ENCODE assay signal across 10 mouse cellular contexts in the genomic region with DNA sequence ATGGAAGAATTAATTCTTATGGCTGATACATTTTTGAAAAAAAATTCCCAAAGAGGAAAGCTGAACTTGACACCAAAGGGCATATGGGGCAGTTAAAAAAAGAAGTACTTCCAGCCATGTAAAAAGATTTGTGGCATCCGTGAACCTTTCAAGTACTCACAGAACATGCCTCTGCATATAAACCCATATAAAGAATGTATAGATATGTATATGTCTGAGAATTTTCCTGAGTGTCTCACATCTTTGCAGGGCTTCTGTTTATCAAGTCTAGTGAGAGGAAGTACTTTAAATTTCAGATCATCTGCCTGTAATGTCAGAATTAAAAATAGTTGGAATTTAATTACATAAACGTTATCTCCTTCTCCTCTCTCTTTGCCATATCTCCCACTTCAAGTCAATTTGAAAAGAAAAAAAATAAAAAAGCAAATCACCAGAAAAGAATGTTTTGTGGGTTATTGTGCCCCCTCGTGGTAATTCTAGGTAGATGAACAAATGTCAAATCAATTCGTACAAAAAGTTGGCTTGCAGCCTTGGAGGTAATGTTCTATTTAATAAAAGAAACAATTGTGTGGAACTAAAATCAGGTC.
DNase-seq lines count a peak whose midpoint lies in the region; ATAC-seq and TF ChIP-seq lines count a peak whose summit lies in the region.
"Had no signal": no experiment of that assay in that cellular context is flagged by ENCODE, and none has a peak within 500 bp of the region (broad histone marks: within the 10 kb centered on the region; RNA-seq: fewer than 3 reads in every experiment).

No protein-coding gene starts in this region.

- H3K4me3 ChIP-seq in heart, adult 2 months: no peak overlapping the region
- no peak overlapping the region for H3K4me3 ChIP-seq in midbrain, embryonic 11.5 days (ENCODE audit: low read depth, low read length)
- no peak overlapping the region for H3K4me3 ChIP-seq in midbrain, embryonic 13.5 days (replicated peaks)
- H3K4me3 ChIP-seq in forebrain, embryonic 14.5 days (ENCODE audit: low read depth, low read length): no peak overlapping the region
- H3K4me3 ChIP-seq: heart, embryonic 12.5 days; myocyte had no signal

- 12% methylated on average over 4 of the region's 4 CpGs for WGBS in heart, adult 2 months
- 32% methylated on average over 4 of the region's 4 CpGs for WGBS in midbrain, embryonic 11.5 days
- WGBS in midbrain, embryonic 13.5 days: 13% methylated on average over 4 of the region's 4 CpGs
- 19% methylated on average over 4 of the region's 4 CpGs for WGBS in forebrain, embryonic 14.5 days

- no peak for TF ChIP-seq POLR2A in heart, adult 2 months (IDR thresholded peaks at IDR 0.05; ENCODE audit: insufficient read depth, low read depth, low read length)

- no peaks in the 10 kb centered on the region for H3K4me1 ChIP-seq in heart, adult 2 months (ENCODE audit: control insufficient read depth, insufficient read depth, low read length)
- H3K4me1 ChIP-seq in midbrain, embryonic 11.5 days (ENCODE audit: control insufficient read depth, insufficient read depth, low read length): no peaks in the 10 kb centered on the region
- H3K4me1 ChIP-seq in midbrain, embryonic 13.5 days (replicated peaks): no peaks in the 10 kb centered on the region
- no peaks in the 10 kb centered on the region for H3K4me1 ChIP-seq in forebrain, embryonic 14.5 days (ENCODE audit: control insufficient read depth, insufficient read depth, low read length)
- H3K4me1 ChIP-seq: heart, embryonic 12.5 days had no signal

- TF ChIP-seq EP300 in heart, adult 2 months (IDR thresholded peaks at IDR 0.05; ENCODE audit: insufficient read depth, low read depth, low read length): no peak

- no peak for DNase-seq in heart, adult 2 months
- DNase-seq in heart, adult 8-10 months (ENCODE audit: low spot score): no peak
- DNase-seq in midbrain, embryonic 11.5 days (ENCODE audit: low spot score, missing footprints): peak; percentile 85
- DNase-seq in forebrain, embryonic 14.5 days (ENCODE audit: low spot score): peak; percentile 87
- peak; percentile 8 for DNase-seq in right cerebral cortex, postnatal 14 days
- no peak for DNase-seq in gastrocnemius, postnatal 25 days

- H3K79me2 ChIP-seq in heart, adult 2 months (replicated peaks; ENCODE audit: control insufficient read depth, insufficient read depth, low read length): no peaks in the 10 kb centered on the region

- no peak overlapping the region for H3K9ac ChIP-seq in heart, adult 2 months (ENCODE audit: low read depth, low read length)
- H3K9ac ChIP-seq in midbrain, embryonic 11.5 days (ENCODE audit: low read length): no peak overlapping the region
- no peak overlapping the region for H3K9ac ChIP-seq in midbrain, embryonic 13.5 days (replicated peaks)
- no peak overlapping the region for H3K9ac ChIP-seq in forebrain, embryonic 14.5 days (ENCODE audit: low read length)
- H3K9ac ChIP-seq: heart, embryonic 12.5 days had no signal

- no peak for ATAC-seq in midbrain, embryonic 11.5 days (ENCODE audit: low FRiP score)
- no peak for ATAC-seq in midbrain, embryonic 13.5 days
- ATAC-seq in forebrain, embryonic 14.5 days: 0 out of 2 replicates have a peak, but pooled peaks have one; percentile 44
- ATAC-seq in erythroid progenitor cell, adult 5-6 weeks (replicated peaks; ENCODE audit: low FRiP score, poor library complexity, severe bottlenecking): no peak

- peak; percentile 45 for TF ChIP-seq CTCF in heart, adult 2 months (IDR thresholded peaks at IDR 0.05)

- H3K4me2 ChIP-seq in midbrain, embryonic 11.5 days: no peak overlapping the region
- no peak overlapping the region for H3K4me2 ChIP-seq in midbrain, embryonic 13.5 days (replicated peaks)
- no peak overlapping the region for H3K4me2 ChIP-seq in forebrain, embryonic 14.5 days (ENCODE audit: low read length)
- H3K4me2 ChIP-seq: heart, embryonic 12.5 days had no signal

- no peaks in the 10 kb centered on the region for H3K9me3 ChIP-seq in midbrain, embryonic 11.5 days (ENCODE audit: control insufficient read depth, low read length)
- H3K9me3 ChIP-seq in midbrain, embryonic 13.5 days: no peaks in the 10 kb centered on the region
- no peaks in the 10 kb centered on the region for H3K9me3 ChIP-seq in forebrain, embryonic 14.5 days (replicated peaks; ENCODE audit: control insufficient read depth, low read length)
- H3K9me3 ChIP-seq: heart, embryonic 12.5 days had no signal

- intact Hi-C loops in heart, adult 2 months (cut with DNase I): no loop called here

- H3K27me3 ChIP-seq in heart, adult 2 months (ENCODE audit: control insufficient read depth, insufficient read depth, low read length): no peaks in the 10 kb centered on the region
- no peaks in the 10 kb centered on the region for H3K27me3 ChIP-seq in midbrain, embryonic 11.5 days (ENCODE audit: control insufficient read depth, insufficient read depth, low read length)
- H3K27me3 ChIP-seq in midbrain, embryonic 13.5 days: no peaks in the 10 kb centered on the region
- no peaks in the 10 kb centered on the region for H3K27me3 ChIP-seq in forebrain, embryonic 14.5 days (replicated peaks; ENCODE audit: control insufficient read depth, insufficient read depth, low read length)
- H3K27me3 ChIP-seq: heart, embryonic 12.5 days had no signal

- H3K27ac ChIP-seq in heart, adult 2 months: no peak overlapping the region
- H3K27ac ChIP-seq in midbrain, embryonic 11.5 days (ENCODE audit: low read depth, low read length): no peak overlapping the region
- H3K27ac ChIP-seq in midbrain, embryonic 13.5 days: no peak overlapping the region
- H3K27ac ChIP-seq in forebrain, embryonic 14.5 days (ENCODE audit: low read depth, low read length): no peak overlapping the region

- no peaks in the 10 kb centered on the region for H3K36me3 ChIP-seq in heart, adult 2 months (ENCODE audit: control insufficient read depth, insufficient read depth, low read length)
- H3K36me3 ChIP-seq in midbrain, embryonic 11.5 days (ENCODE audit: control insufficient read depth, insufficient read depth, low read length): no peaks in the 10 kb centered on the region
- H3K36me3 ChIP-seq in midbrain, embryonic 13.5 days: no peaks in the 10 kb centered on the region
- no peaks in the 10 kb centered on the region for H3K36me3 ChIP-seq in forebrain, embryonic 14.5 days (ENCODE audit: control insufficient read depth, insufficient read depth, low read length)
- H3K36me3 ChIP-seq: heart, embryonic 12.5 days had no signal

Comparison
In these comparisons a context has a peak if more than half of its experiments do, and no peak if none do; other contexts are left out.
1. DNase-seq: peak in midbrain, embryonic 11.5 days (single experiment), forebrain, embryonic 14.5 days (single experiment) and right cerebral cortex, postnatal 14 days (single experiment); none in heart, adult 2 months (0 of 2), heart, adult 8-10 months (single experiment) and gastrocnemius, postnatal 25 days (single experiment).